Mouse (Mus musculus) T-cell, adult 66 days (primary cell): Measurements from ENCODE around the gene Hk2. TPM values are rescaled to one million over a fixed set of nuclear protein-coding genes. Genes with fewer than 3 reads are reported as not detected.

Source experiments
- total RNA-seq, 2 experiments: library from RNA; stranded (reverse); gene quantifications; 3 replicates in 1 of 2; 4 replicates in 1 of 2; pipeline ENCODE4 v1.2.4; 2023

The Hk2 gene
- 1 to 10 TPM; 1.8 to 2.8 TPM for total RNA-seq

DNA sequence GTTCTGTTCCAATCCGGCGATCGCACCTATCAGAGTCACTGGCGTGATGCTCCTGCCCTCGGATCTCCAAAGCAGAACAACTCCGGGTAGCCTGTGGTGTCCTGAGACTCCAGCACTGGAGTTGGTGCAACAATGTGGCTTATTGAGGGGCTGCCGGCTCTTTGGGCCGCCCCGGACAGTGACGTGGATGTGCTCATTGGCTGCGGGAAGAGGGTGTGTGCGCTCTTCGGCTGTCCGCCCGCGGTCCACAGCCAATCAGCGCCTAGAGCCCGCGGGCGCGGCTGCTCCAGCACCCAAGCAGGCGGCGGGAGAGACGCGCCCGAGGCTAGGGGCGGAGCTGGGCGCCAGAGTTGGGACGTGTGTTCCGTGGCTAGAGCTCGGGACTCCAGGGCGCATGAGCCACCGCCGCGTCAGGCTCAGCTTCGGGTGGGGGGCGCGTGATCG is at the start of gene Hk2:
Gene Hk2 (minus strand): TSS at position 134 of the 444 bp plus-strand sequence.

GRCm38 (mm10) chr6:82705221-82705620 is 69.0 kb downstream of the Hk2 start, which contains the start of gene Pole4:
TSS of gene Pole4 (minus strand) at chr6:82705365.

Other genes with a start within 250 kb of the Hk2 start
- gene Pole4, start 69.1 kb downstream of the Hk2 start, total RNA-seq = 10 to 100 TPM; 65.0 to 70.1 TPM
- gene Sema4f, start 165.3 kb upstream of the Hk2 start, total RNA-seq = 10 to 100 TPM; 27.3 to 28.7 TPM
- not detected for gene M1ap, start 172.4 kb upstream of the Hk2 start, total RNA-seq